Mouse (Mus musculus): ENCODE measurements at regions not wholly inside any gene's neighbourhood (a gene's known extent, or its start where the extent isn't known, plus 50 kb on each side); places are given as distances from the start of the nearest gene placed in this dataset.

DNA sequence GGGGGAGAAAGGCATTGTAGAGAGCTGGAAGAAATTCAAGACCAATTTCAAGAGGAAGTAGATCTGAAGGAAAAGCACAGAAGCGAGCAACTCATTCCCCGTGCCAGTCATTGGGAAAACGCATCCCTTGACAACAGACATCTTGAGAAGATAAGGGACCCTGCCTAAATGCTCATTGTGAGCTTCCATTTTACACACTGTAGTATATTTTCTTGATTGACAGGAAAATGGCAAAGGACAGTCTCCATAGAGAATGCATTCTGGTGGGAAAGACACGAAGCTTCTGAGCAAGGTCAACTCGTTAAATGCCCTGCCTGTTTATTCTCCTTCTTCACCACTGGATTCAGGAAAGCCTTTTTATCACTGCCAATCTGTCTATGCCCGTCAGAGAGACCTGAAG is 424.1 kb upstream of the Vwc2 start:
- DNase-seq, result no peak

DNA sequence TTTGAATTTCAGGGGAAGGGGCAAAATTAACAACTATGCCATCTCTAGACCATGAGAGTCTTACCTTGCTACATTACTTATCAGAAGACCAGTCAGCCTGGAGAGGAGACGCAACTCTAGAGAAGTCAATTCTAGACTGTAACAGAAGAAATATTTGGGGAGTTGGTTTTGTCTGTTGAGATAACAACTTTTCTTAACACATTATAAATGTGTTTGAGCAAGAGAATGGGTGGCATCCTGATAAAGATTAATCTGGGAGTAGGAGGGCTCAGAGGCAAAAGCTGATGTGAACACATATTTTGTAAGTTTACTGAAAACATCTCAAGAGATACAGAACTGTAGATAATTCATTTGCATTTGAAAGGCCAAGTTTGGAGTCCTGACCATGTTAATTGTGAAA is 389.0 kb upstream of the Vwc2 start:
- no peak for DNase-seq

DNA sequence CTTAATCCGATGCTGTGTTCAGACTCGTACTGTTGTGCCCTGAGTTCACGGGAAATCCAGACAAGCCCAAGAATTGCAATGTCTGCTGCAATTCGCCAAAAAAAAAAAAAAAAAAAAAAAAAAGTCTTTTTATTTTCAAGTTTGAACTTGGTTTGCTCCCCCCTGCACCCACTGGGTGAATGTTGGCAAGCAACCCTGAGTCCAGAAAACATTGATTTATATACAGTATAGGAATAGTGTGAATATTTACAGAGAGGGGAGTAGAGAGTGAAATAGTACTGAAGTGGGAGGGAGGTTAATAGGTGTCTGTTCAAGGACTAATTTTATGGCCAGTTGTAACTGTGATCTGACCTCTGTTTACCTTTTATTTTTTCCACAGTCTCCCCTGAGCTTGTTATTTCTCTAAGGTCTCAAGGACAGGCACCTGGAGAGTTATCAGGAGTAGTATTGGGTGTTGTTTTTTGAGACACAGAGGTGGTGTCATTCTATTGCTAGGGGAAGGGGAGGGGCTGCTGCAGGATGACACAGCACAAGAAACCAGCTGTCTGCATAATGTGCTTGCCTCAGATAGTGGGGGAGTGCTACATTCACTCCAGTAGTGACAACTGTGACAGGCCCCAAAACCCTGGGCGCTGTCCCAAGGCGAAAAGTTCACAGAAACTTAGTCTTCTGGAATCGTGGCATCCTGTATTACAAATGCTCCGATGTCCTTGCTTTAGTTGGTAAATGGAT is 385.0 kb upstream of the Vwc2 start:
- DNase-seq, result peak; percentile 5 to 30

Data from kidney, postnatal 4 days (tissue).